Mouse (Mus musculus) neural tube, embryonic 14.5 days (tissue): Measurements from ENCODE around the gene Qars. TPM values are rescaled to one million over a fixed set of nuclear protein-coding genes. Genes with fewer than 3 reads are reported as not detected.

Source experiments
- ATAC-seq: fragments of 200-750 bp; cut with Nextera tagmentation; 2 replicates; pipeline ENCODE4 v1.8.0; 2017; ENCODE audit warnings: low read depth, mild to moderate bottlenecking, moderate TSS enrichment, moderate library complexity
- H3K27ac ChIP-seq: fragments of 300-500 bp; sonication (generic); 2 replicates; pipeline ENCODE4 v1.5.1; 2014; ENCODE audit warnings: low read depth, mild to moderate bottlenecking, control low read depth, low read length, moderate library complexity, mixed read lengths
- H3K27me3 ChIP-seq: fragments of 300-500 bp; sonication (generic); 2 replicates; pipeline ENCODE4 v1.6.1; 2014; ENCODE audit warnings: low read length; ENCODE audit not compliant: control insufficient read depth, insufficient read depth
- H3K36me3 ChIP-seq: fragments of 300-500 bp; sonication (generic); 2 replicates; pipeline ENCODE4 v1.6.1; 2014; ENCODE audit warnings: low read length, mixed read lengths; ENCODE audit not compliant: control insufficient read depth, insufficient read depth
- H3K4me1 ChIP-seq: fragments of 300-500 bp; sonication (generic); 2 replicates; pipeline ENCODE4 v1.6.1; 2014; ENCODE audit warnings: low read length; ENCODE audit not compliant: control insufficient read depth, insufficient read depth
- H3K4me2 ChIP-seq: fragments of 300-500 bp; sonication (generic); 2 replicates; pipeline ENCODE4 v1.6.1; 2014; ENCODE audit warnings: mild to moderate bottlenecking, low read depth, low read length, control low read depth
- H3K4me3 ChIP-seq: fragments of 300-500 bp; sonication (generic); 2 replicates; pipeline ENCODE4 v1.5.1; 2014; ENCODE audit warnings: low read depth, low read length, control low read depth, mixed read lengths
- H3K9ac ChIP-seq: fragments of 300-500 bp; sonication (generic); replicated peaks from 2 replicates; pipeline ENCODE4 v1.6.1; 2014; ENCODE audit warnings: low read depth, mild to moderate bottlenecking, control low read depth, low read length, mixed read lengths
- H3K9me3 ChIP-seq: fragments of 300-500 bp; sonication (generic); 2 replicates; pipeline ENCODE4 v1.6.1; 2016; ENCODE audit warnings: low read length; ENCODE audit not compliant: control insufficient read depth
- WGBS: fragments of 180-500 bp; shearing (Covaris S2); extraction: QIAGEN DNeasy Blood & Tissue Kit; methylation state at CpG from one replicate; pipeline ENCODE4 v1.1.7; 2014; 5-methylcytosine and 5-hydroxymethylcytosine counted together
- polyA plus RNA-seq: library from polyadenylated mRNA; unstranded; fragments of >200 nt; fragmentation: Nextera tagmentation; extraction: Ambion mirVana; gene quantifications from 2 replicates; pipeline ENCODE4 v1.2.1, GENCODE M21; 2014

Qars gene
- polyA plus RNA-seq, 1 experiment from 2014 or later: 75.6 TPM

DNA sequence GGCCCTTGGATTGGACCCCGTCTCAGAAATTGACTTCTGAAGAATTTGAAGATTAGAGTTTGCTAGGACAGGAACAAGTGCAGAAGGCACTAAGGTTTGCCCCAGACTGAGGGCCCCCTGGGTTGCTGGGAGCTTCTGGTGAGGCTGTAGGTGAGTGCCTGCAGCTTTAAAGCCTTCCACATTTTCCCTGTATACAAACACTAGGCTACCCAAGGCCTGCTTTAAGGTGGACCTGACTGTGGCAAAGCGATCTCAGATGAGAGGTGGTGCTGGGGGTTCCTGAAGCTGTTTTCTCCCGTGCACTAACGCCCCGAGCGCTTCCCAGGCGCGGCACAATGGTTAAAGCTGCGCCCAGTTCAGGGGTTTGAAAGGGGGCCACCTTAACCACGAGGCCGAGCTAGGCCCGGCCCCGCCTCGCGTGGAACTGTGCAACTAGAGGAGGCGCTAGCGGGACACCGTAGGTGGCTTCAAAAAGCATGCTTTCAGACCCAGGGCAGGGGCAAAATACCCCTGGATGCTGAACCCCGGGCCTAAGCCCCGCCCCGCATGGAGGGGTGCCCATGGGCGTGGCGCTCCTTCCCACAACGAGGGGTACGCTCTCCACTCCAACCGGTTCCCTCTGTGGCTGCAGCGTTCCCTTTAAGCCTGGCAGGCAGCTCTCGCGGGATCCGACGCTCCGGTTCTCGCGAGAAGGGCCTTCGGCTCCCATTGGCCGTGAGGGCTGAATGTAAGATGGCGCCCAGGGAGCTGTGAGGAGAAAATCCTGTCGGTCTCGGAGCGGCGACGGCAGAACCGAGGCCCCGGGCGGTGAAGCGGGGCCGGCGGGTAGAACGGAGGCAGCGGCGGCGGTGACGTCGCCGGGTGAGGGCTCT, 9.1 kb downstream of the Qars start, which contains the start of gene Qrich1:
Gene Qrich1 (plus strand): TSS at position 427 of the 872 bp plus-strand sequence.
- Histone ChIP-seq H3K9ac (peak within 1 kb of the TSS; percentile 96), H3K9me3 (no peaks in the 10 kb centered on the region), H3K27ac (peak within 1 kb of the TSS; percentile 99), H3K4me2 (peak within 1 kb of the TSS; percentile 64), H3K4me3 (peak within 1 kb of the TSS; percentile 99), H3K36me3 (peaks cover 12% of the 10 kb centered on the region), H3K27me3 (no peaks in the 10 kb centered on the region), H3K4me1 (peaks cover 17% of the 10 kb centered on the region)
- 1% methylated on average over 55 of the region's 55 CpGs for WGBS
- ATAC-seq: peak; percentile 96

DNA sequence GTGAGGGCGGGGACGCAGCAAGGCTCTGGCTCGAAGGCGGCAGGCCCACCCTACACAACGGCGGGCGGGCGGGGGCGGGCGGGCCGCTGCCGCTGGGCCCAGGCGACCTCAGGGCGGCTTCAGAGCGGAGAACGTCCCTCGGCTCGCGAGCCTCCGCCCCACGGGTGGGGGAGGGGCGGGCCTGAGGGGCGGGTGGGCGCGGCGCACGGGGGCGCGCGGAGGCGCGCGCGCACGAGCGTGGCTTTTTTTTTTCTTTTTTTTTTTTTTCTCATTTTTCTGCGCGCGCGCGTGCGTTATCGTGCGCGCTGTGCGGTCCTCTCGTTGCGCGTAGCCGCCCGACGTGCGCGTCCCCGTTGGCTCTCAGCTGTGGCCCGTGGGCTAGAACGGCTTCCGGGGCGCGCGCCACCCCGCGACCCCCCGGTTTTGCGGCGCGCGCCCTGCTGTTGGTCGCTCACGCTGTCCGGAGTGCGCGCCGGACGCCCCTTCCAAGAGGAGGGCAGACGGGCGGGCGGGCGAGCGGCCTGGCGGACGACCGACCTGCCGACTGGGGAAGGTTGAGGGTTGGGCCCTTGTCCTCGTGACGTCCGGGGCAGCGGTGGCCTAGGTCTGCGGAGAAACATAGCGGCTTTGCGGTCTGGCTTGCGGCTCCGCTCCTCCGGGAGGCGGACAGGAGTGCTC, 9.9 kb downstream of the Qars start:
- H3K4me3 ChIP-seq: peak overlapping the region; percentile 99
- H3K9me3 ChIP-seq: no peaks in the 10 kb centered on the region
- H3K4me2 ChIP-seq: peak overlapping the region; percentile 64
- H3K36me3 ChIP-seq: peaks cover 7% of the 10 kb centered on the region
- peak overlapping the region; percentile 96 for H3K9ac ChIP-seq
- peak overlapping the region; percentile 99 for H3K27ac ChIP-seq
- no peaks in the 10 kb centered on the region for H3K27me3 ChIP-seq
- peaks cover 17% of the 10 kb centered on the region for H3K4me1 ChIP-seq
- WGBS: under 1% methylated on average over 63 of the region's 95 CpGs
- ATAC-seq: peak; percentile 79

DNA sequence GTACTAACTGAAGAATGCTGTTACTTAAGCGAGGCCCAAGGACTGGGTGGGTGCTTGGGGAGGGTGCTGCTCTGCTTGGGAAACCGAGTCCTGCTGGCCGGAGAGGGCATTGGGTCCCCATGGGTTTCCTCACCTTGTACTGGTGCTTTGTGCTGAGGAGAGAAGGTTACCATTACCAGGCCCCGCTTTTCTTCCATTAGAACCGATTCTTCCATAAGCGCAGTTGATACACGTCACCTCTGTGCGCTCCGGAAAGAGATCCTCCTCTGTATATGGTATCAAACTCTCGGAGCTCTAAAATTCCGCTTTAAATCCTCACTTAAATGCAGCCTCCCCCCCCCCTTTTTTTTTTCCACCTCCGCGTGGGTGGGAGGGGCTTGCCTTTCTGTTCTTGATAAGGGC, 10.4 kb downstream of the Qars start:
- Histone ChIP-seq H3K9ac (peak overlapping the region; percentile 96), H3K4me2 (peak overlapping the region; percentile 63), H3K4me3 (peak overlapping the region; percentile 99), H3K27me3 (no peaks in the 10 kb centered on the region), H3K27ac (peak overlapping the region; percentile 99), H3K36me3 (peaks cover 2% of the 10 kb centered on the region; the same call in 1 of the 2 replicates), H3K4me1 (peaks cover 17% of the 10 kb centered on the region), H3K9me3 (no peaks in the 10 kb centered on the region)
- peak; percentile 10; the same call in 1 of the 2 replicates for ATAC-seq
- under 1% methylated on average over 13 of the region's 13 CpGs for WGBS

DNA sequence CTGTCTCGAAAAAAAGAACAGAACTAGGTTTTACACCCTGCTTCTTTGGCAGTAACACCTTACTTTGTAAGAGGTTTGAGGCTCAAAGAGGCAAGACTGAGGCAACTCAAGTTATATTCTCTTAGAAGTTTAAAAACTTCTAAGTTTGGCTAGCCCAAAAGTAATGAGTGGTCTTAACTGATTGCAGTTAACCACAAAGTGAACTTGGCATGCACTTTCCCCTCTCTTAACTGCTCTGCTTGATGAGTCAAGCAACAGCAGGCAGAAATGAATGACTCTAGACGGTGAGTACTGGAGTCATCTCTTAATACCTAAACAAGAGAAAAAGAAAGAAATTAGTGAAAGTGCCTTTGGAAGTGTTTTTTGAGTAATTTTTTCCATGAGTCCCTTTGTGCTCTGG, 14.1 kb downstream of the Qars start:
- 87% methylated on average over 2 of the region's 2 CpGs for WGBS
- Histone ChIP-seq H3K27me3 (no peaks in the 10 kb centered on the region), H3K27ac (no peak overlapping the region)

DNA sequence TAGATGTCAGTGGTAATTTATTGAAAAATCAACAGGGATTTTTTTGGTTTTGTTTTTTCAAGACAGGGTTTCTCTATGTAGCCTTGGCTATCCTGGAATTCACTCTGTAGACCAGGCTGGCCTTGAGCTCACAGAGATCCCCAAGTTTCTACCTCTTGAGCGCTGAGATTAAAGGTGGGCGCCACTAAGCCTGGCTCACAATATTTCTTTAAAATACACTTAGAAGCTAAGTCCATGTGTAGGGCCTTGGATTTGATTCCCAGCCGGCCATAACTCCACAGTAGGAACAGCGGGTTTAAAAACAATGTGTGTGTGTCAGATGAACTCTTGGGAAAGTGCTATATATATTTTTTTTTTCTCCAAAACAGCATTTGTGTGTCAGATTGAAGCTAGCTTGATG, 15.8 kb downstream of the Qars start:
- H3K9me3 ChIP-seq: no peaks in the 10 kb centered on the region
- WGBS: 97% methylated on average over 4 of the region's 4 CpGs
- no peak for ATAC-seq
- no peak overlapping the region for H3K9ac ChIP-seq
- peaks cover under 1% of the 10 kb centered on the region; the same call in 1 of the 2 replicates for H3K36me3 ChIP-seq
- no peak overlapping the region for H3K4me3 ChIP-seq
- H3K27ac ChIP-seq: no peak overlapping the region
- H3K27me3 ChIP-seq: no peaks in the 10 kb centered on the region
- H3K4me2 ChIP-seq: no peak overlapping the region
- H3K4me1 ChIP-seq: peaks cover 17% of the 10 kb centered on the region

More for the DNA sequence above, 14.1 kb downstream of the Qars start:
- Histone ChIP-seq H3K4me1 (peaks cover 17% of the 10 kb centered on the region), H3K9ac (no peak overlapping the region), H3K9me3 (no peaks in the 10 kb centered on the region), H3K36me3 (no peaks in the 10 kb centered on the region), H3K4me2 (no peak overlapping the region), H3K4me3 (no peak overlapping the region)
- no peak for ATAC-seq

DNA sequence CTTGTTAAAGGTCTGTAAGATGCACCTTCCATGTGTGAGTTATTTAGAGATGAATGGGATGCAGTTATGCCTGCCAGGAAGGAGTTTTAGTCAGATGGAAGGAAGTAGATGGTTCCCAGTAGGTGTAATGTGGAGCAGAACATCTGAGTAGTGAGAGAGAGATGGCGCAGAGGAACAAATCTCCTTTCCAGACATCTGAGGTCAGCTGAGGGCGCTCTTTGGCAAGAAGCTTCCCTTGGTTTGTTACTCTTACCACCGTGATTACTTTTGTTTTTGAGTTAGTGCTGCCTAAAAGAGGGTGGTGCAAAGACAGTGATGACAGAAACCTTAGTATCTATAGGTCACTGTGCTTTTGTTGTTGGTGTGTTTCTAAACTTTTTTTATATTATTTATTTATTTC, 17.9 kb downstream of the Qars start:
- Histone ChIP-seq H3K27me3 (no peaks in the 10 kb centered on the region), H3K4me3 (no peak overlapping the region), H3K27ac (no peak overlapping the region), H3K36me3 (peaks cover 20% of the 10 kb centered on the region), H3K4me1 (peaks cover 1% of the 10 kb centered on the region; the same call in 1 of the 2 replicates), H3K9me3 (no peaks in the 10 kb centered on the region), H3K4me2 (no peak overlapping the region), H3K9ac (no peak overlapping the region)
- no peak for ATAC-seq
- 86% methylated on average over 3 of the region's 3 CpGs for WGBS

DNA sequence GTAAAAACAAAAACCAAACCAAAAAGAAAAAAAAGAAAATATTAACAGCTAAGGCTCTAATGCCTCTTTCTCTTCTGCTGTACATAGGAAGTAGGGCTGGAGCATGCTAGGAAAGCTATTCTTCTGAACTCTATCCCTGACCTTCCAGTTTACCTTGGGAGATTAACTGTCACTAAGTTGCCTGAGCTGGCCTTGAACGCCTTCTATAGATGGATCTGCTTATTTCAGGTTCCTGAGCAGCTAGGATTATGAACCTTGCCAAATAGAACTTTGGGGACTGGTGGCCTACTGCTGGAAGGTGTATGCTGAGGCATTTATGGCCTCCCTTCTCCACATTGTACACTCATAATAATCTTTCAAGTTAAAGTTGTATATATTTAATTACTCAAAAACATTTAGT, 23.4 kb downstream of the Qars start:
- H3K27ac ChIP-seq: no peak overlapping the region
- no peaks in the 10 kb centered on the region for H3K27me3 ChIP-seq
- no peak overlapping the region for H3K4me2 ChIP-seq
- ATAC-seq: no peak
- no peaks in the 10 kb centered on the region for H3K9me3 ChIP-seq
- H3K4me3 ChIP-seq: no peak overlapping the region
- peaks cover 64% of the 10 kb centered on the region for H3K36me3 ChIP-seq
- 100% methylated on average over 1 of the region's 1 CpGs for WGBS
- no peak overlapping the region for H3K9ac ChIP-seq
- H3K4me1 ChIP-seq: no peaks in the 10 kb centered on the region

DNA sequence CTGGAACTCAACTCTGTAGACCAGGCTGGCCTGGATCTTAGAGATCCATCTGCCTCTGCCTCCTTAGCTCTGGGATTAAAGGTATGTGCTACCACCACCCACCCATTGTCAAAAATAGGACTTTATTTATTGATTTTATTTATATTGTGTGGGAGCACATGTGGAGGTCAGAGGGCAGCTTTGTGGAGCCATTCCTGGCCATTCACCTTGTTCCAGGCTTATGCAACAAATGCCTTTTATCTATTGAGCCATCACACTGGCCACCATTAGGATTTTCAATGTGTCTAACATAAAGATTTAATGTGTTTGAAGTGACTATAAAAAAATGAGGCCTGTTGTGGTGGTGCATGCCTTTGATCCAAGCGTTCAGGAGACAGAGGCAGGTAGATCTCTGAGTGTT, 24.0 kb downstream of the Qars start:
- WGBS: 98% methylated on average over 1 of the region's 1 CpGs

DNA sequence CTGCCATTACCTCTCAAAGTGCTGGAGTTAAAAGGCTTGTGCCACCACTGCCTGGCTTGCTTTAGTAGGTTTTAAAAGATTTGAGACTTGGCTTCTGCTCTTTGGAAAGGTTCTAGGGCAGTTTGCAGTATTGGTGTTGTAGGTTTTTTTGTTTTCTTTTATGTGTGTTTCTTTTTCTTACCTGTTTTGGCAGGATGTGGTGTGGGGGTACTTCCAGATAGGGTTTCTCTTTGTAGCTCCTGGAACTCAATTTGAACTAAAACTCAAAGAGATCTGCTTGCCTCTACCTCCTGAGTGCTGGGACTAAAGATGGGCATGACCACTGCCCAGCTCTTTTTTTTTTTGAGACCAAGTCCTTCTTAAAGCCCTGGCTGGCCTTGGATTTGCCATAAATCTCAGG, 33.3 kb downstream of the Qars start:
- Histone ChIP-seq H3K9ac (no peak overlapping the region), H3K4me3 (no peak overlapping the region), H3K9me3 (no peaks in the 10 kb centered on the region), H3K36me3 (peaks cover 43% of the 10 kb centered on the region), H3K4me2 (no peak overlapping the region), H3K27me3 (no peaks in the 10 kb centered on the region), H3K4me1 (no peaks in the 10 kb centered on the region), H3K27ac (no peak overlapping the region)
- ATAC-seq: no peak

More for the DNA sequence above, 24.0 kb downstream of the Qars start:
- ATAC-seq: no peak
- H3K4me1 ChIP-seq: no peaks in the 10 kb centered on the region
- no peak overlapping the region for H3K4me3 ChIP-seq
- no peaks in the 10 kb centered on the region for H3K27me3 ChIP-seq
- H3K27ac ChIP-seq: no peak overlapping the region
- no peak overlapping the region for H3K4me2 ChIP-seq
- H3K36me3 ChIP-seq: peaks cover 69% of the 10 kb centered on the region
- no peak overlapping the region for H3K9ac ChIP-seq
- no peaks in the 10 kb centered on the region for H3K9me3 ChIP-seq
